Comparison of ENCODE assay signal across 9 mouse cellular contexts in genomic region chr7:16959539-16960187, GRCm38 (mm10). TPM values are rescaled to one million over a fixed set of nuclear protein-coding genes. Genes with fewer than 3 reads are reported as not detected.
DNase-seq lines count a peak whose midpoint lies in the region; ATAC-seq and TF ChIP-seq lines count a peak whose summit lies in the region.
"Had no signal": no experiment of that assay in that cellular context is flagged by ENCODE, and none has a peak within 500 bp of the region (broad histone marks: within the 10 kb centered on the region; RNA-seq: fewer than 3 reads in every experiment).

TSS of gene Pnmal1 (plus strand) at chr7:16959679.

- peaks cover 6% of the 10 kb centered on the region; the same call in 1 of the 2 replicates for H3K4me1 ChIP-seq in cortical plate, adult 2 months (ENCODE audit: control insufficient read depth, insufficient read depth, low read length)
- H3K4me1 ChIP-seq in hindbrain, embryonic 11.5 days (replicated peaks; ENCODE audit: control insufficient read depth, insufficient read depth, low read length) = no peaks in the 10 kb centered on the region

- no peaks in the 10 kb centered on the region for H3K36me3 ChIP-seq in hindbrain, embryonic 11.5 days (ENCODE audit: control insufficient read depth, insufficient read depth, low read length)

- peak within 1 kb of the TSS; percentile 53 for H3K4me2 ChIP-seq in hindbrain, embryonic 11.5 days (replicated peaks; ENCODE audit: low read depth, low read length)

- TF ChIP-seq CTCF in cortical plate, adult 2 months (IDR thresholded peaks at IDR 0.05; ENCODE audit: extremely low read depth, insufficient read depth, low read length) = no peak

- ATAC-seq in hindbrain, embryonic 11.5 days (ENCODE audit: low FRiP score) = peak; percentile 96

- H3K27ac ChIP-seq in cortical plate, adult 2 months (ENCODE audit: insufficient read depth, low read length) = peak within 1 kb of the TSS; percentile 73
- H3K27ac ChIP-seq in hindbrain, embryonic 11.5 days (ENCODE audit: low read depth, low read length) = peak within 1 kb of the TSS; percentile 95
- H3K27ac ChIP-seq: liver, embryonic 14.5 days had no signal

- peak within 1 kb of the TSS; percentile 1; the same call in 1 of the 2 replicates for H3K9ac ChIP-seq in hindbrain, embryonic 11.5 days (ENCODE audit: low read depth, low read length)
- H3K9ac ChIP-seq: liver, embryonic 14.5 days had no signal

- no peaks in the 10 kb centered on the region for H3K9me3 ChIP-seq in hindbrain, embryonic 11.5 days (ENCODE audit: control insufficient read depth, low read length)

- H3K4me3 ChIP-seq in cortical plate, adult 2 months (ENCODE audit: insufficient read depth, low read length) = peak within 1 kb of the TSS; percentile 38
- peak within 1 kb of the TSS; percentile 6 for H3K4me3 ChIP-seq in hindbrain, embryonic 11.5 days (ENCODE audit: low read depth, low read length)

- intact Hi-C loops in left cerebral cortex, postnatal 14 days (cut with DNase I) = no loop called here

- 19% methylated on average over 17 of the region's 17 CpGs for WGBS in hindbrain, embryonic 11.5 days

- H3K27me3 ChIP-seq in hindbrain, embryonic 11.5 days (ENCODE audit: control insufficient read depth, insufficient read depth, low read length) = no peaks in the 10 kb centered on the region

- DNase-seq in lung, postnatal 10 days = peak; percentile 30
- DNase-seq in lung, adult 18-20 months = no peak
- DNase-seq in hindbrain, embryonic 11.5 days (ENCODE audit: low spot score) = peak; percentile 96
- peak; percentile 96 to 97 for DNase-seq in left cerebral cortex, postnatal 14 days (ENCODE audit: low spot score in 2 of 2)
- peak; percentile 98 for DNase-seq in retina, embryonic 14.5 days (ENCODE audit: low spot score)
- DNase-seq in urinary bladder, postnatal 14 days (ENCODE audit: low spot score) = no peak
- no peak for DNase-seq in gastrocnemius, postnatal 25 days

- TF ChIP-seq POLR2A in cortical plate, adult 2 months (IDR thresholded peaks at IDR 0.05; ENCODE audit: extremely low read depth, insufficient read depth, low read length) = peak; percentile 78

RNA-seq across cellular contexts. Expression of gene Pnmal1, which starts in this region (rescaled TPM):
- 60.2 and 64.8 TPM in 2 replicates for polyA plus RNA-seq in cortical plate, adult 2 months (2012; rRNA removed)
- 17.6 and 19.5 TPM in 2 replicates for polyA plus RNA-seq in hindbrain, embryonic 11.5 days (2014; fragmentation: Nextera tagmentation; extraction: Ambion mirVana)
- 10 to 100 TPM; 85.4 to 91.6 TPM for total RNA-seq in left cerebral cortex, postnatal 14 days (2021)
- not detected for total RNA-seq in gastrocnemius, postnatal 25 days (2021)

Comparison
In these comparisons a context has a peak if more than half of its experiments do, and no peak if none do; other contexts are left out.
1. RNA of gene Pnmal1 (total RNA-seq): 85.4 to 91.6 TPM in left cerebral cortex, postnatal 14 days; not detected in gastrocnemius, postnatal 25 days; every median in the first group is over 10 times any median in the second.
2. DNase-seq: peak in lung, postnatal 10 days (single experiment), hindbrain, embryonic 11.5 days (single experiment), left cerebral cortex, postnatal 14 days (2 of 2) and retina, embryonic 14.5 days (single experiment); none in lung, adult 18-20 months (0 of 2), urinary bladder, postnatal 14 days (single experiment) and gastrocnemius, postnatal 25 days (single experiment).